Mouse (Mus musculus) liver, adult (tissue): ENCODE data around the gene Abtb2.

ENCODE experiments used
- GATA4 ChIP-seq: IDR thresholded peaks from 2 replicates; pipeline ENCODE4 v1.6.1; 2014; ENCODE audit warnings: mild to moderate bottlenecking, low read length; ENCODE audit not compliant: insufficient replicate concordance

The Abtb2 gene

DNA sequence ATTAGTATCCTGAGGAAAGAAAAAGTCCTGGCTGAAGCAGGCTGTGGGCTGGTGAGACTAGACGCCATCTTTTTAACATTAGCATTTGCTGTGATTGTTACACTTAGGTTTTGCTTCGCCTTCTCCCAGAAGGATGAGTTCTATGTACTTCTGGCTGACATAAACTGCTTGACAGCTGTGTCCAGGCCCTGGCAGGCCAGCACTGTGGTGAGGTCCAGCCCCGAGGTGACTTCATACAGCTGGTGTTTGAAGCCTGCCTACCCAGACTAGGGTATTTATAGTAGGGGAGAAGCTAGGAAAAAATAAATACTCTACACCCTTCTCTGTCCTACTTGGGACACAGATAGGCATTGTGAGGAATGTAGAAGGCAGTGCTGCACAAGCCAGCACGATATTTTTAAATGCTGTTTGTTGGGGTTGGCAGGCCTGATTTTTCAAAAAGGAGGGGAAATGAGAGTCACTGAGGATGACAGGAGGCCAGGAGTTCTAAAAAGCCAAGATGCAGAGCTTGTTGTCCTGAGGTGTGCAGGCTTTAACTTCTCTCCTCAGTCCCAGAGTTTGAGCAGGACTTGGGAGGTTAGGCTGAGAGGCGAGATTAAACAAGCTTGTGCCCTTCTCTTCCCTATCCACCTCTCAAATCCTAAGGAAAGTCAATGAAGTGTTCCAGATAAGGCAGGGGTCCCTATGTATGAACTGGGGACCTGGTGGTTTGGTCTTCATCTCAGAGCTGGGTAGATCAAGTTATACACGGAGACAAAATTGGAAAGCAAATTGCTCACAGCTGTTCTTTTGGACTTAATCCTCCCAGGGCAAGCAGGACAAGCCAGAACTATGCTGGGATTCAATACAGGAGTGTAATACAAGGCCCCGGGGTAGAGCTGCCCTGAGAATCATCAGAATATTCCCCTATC lies 11.9 kb downstream of the Abtb2 start:
- TF ChIP-seq GATA4, result no peak

DNA sequence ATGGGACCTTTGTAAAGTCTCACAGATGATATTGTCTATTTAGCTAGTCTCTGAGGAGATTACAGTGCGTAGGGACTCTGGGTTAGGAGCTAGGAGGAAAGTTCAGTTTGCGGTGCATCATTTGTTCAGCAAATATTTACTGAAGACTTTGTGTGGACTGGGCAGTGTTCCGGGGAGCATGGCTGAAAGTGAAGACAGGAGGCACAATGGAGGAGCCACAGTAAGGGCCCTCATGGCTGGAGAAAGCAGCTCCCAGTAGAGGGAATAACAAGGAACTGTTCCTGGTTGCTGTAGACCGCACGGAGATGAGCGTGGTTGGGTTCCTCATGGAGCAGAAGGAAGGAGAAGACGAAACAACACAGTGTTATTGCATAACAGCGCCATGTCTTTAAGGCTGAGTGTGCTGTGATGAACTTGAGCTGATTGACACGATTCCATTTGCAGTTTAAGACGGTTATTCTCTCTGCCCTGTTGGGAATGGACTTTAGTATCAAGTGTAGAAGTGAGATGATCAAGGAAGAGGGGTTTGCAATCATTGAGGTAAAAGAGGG lies 12.6 kb downstream of the Abtb2 start:
- TF ChIP-seq GATA4, result no peak

DNA sequence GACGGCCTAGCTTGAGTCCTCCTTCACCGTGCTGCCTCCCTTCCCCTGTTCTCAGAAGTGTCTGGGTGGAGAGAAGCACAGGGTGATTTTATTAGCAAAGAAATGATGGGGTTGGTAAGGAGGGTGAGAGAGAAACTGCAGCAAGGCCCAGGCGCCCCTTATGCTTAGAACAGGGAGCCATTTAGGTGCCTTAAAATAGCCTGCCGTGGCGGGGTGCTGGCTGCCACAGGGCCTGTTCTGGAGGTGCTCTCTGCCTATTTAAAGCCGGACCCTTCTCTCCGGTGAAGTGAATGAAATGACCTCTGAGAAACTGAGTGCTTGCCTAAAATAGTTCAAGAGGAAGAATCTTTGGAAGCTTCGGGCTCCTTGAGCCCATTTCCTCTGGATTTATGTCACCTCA lies 14.6 kb downstream of the Abtb2 start:
- no peak for TF ChIP-seq GATA4

DNA sequence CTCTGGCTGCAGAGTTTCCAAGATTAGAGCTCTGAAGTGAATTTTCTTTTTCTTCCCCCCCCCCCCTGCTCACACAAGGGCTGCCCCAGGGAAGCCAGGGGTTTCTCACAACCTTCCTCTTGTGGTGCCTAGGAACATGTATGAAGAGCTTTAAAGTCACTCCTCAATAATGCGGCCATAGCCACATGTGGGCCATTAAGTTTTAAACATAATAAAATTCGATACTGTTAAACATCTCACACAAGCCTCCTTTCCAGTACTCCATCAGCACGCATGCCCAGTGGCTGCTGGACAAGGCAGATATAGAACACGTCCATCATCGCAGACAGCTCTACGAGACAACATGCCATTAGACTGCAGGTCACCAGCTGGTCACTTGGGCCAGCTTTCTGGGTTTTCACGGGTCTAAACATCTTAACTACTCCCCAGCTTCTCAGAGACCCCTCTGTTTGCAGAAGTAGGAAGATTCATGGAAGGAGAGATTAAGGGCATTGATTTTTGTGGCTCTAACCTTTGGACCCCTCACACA lies 15.3 kb downstream of the Abtb2 start:
- no peak for TF ChIP-seq GATA4

DNA sequence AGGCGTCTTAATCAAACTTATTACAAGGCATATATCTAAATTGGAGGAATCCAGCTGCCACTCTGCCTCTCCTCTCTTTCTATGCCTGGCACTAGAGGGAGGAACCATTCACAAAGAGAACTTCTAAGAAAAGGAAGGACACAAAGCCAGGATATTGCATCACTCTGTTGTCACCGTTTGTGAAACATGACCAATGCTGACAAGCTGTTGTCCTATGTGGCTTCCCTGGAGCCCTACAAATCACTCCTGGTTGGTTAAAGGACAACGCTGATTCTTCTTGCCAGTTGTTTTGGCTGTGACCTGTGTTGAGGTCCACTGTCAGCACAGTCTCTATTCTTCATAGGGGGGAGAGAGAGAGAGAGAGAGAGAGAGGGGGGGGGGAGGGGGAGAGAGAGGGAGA lies 17.2 kb downstream of the Abtb2 start:
- no peak for TF ChIP-seq GATA4

DNA sequence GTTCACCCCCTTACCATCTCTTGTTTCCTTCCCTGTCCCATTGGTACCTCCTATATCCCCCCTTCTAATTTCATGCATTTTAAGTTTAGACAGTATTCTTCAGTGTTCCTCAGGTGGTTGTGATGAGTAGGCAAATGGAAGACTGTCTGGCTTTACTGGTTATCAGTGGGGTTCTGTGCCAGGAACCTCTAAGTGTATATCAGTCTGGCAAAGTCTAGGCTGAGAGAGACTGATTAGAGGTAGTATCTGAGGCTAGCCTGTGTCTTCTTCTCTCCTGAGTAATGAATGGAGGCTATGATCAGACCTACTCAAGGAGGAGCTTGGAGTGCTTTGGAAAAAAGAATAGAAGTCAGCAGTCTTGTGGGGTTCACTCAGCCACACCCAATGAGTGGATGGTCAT lies 18.0 kb downstream of the Abtb2 start:
- TF ChIP-seq GATA4, result no peak

DNA sequence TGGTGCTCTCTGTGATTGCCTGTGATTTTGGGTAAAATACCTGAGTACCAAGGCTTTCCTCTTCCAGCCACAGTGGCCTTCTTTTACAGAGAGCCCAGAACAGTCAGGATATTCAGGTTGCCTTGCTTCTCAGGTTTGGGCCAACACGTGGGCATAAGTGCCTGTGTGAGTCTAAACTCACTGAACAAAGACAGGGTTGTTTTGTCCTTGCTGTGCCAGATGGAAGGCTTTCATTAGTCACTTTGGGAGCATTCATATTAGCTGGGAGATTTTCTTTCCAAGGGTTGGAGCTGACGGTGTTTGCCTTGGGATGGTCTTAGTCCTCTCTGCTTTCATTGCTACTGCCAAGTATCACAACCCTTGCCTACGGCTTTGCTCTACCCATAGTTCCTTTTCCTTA lies 20.3 kb downstream of the Abtb2 start:
- no peak for TF ChIP-seq GATA4

DNA sequence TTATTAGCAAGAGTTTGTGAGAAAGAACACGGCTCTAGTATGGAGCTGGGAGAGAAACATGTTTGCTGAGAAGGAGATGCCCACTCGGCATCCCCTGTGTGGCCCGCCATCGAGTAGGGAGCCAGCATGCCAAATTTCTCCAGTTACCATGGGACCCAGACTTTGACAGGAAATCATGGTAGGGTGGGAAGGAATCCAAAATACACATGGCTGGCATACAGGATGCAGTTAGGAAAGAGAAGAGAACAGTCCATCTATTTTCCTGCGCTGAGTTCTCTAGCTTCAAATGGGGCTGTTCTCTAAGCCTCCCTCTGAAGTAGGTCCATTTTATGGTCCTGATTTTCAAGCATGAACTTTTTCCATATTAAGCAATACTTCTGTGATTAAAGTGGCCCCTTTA lies 22.7 kb downstream of the Abtb2 start:
- no peak for TF ChIP-seq GATA4

DNA sequence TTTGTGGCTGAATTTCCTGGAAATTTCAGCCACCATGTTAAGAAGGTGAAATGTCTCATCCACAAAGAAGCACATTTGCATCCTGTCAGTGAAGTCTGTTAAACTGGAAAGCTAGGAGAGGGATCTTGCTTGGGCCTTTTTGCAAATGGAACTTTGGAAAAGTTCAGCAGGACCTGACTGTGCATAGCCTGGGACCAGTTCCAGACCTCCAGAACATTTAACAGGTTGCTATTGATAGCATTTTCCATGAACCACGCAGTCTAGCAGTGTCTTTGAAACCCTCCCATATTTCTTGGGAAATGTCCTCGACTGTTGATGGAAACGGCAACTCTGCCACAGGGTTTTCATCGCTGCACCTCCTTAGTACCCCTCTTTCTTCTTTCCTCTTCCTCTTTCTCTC lies 23.3 kb downstream of the Abtb2 start:
- TF ChIP-seq GATA4, result no peak

DNA sequence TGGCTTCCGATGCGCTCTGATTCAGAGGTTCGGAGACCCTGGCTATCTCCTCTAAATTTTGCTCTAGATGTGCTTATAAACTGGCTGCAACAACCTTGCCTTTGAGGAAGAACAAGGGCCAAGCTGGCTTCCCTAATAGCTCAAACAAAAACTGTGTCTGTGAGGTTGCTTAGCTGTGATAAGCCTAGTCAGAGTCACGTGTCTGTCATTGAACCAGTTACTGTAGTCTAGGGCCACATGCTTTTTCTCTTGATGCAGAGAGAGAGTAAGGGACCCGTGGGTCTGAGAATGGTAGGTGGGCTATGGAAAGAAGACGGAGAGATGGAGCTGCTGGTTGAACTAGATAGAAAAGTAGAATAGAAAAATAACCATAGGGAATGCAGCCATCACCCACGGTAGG lies 24.5 kb downstream of the Abtb2 start:
- no peak for TF ChIP-seq GATA4

DNA sequence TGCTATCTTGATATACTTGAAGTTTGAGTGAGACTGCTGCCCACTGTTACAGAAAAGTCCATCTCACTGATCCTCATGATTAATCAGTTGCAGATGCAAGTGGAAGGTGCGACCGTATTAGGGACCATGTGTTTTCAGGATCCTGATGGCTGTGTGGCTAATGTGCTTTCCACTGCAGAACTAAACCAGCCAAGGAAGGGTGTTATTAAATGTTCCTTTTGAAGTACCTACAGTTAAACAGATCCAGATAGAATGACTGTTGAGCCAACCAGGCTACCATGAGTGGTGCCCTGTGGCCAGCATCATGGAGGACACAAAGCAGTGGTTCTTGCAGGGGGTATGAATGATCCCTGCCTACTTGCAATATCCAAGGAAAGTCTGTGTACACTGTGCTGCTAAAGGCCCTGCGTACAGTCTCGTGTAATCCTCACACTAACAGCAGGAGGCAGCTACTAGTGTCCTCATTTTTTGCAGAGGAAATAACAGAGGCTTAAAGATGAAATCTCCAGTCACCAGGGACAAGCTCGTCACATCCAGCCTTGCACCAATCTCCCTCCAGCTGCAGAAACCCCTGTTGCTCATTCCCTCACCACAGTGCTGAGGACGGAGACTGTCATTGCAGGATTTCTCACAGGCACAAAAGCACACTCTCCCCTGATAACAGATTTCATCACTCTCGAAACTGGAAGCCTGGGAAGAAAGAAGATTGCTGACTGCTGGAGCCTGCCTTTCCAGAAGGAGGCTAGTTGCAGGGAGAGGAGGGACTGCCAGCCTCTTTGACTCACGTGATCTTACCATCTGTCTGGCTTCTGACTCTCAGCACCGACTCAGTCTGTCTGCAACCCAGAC lies 25.9 kb downstream of the Abtb2 start:
- no peak for TF ChIP-seq GATA4

DNA sequence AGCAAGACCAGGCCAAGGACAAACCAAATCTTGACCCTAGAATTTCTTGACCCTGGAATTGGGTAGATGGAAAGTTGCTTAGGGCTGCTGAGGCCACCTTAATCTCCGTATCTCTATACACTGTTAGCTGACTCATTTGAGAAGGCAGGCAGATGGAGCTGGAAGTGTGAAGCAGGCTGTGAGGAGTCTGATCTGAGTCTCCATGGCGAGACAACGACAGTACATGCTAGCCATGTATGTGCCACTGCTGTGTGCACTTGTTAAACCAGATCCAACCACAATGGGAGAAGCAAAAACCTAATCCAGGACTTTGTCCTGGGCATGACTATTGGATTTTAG lies 26.4 kb downstream of the Abtb2 start:
- TF ChIP-seq GATA4, result no peak

DNA sequence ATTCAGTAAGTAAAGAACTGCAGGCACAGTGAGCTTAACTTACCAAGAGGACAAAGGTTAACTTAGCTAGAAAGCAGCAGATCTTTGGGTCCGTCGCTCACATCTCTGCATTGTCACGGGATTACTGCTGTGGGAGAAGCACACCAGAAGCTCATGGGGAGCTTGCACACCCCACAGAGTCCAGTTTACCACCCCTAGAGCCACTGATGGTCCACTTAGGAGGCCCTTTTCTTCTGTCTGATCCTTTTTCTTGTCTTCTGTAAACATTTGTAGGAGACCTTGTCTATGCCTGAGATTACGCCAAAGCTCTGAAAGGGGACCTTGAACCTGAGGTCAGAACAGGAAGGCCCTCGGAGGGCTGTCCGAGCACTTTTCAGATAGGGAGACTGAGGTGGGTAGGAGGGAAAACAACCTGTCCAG lies 28.5 kb downstream of the Abtb2 start:
- TF ChIP-seq GATA4, result no peak

DNA sequence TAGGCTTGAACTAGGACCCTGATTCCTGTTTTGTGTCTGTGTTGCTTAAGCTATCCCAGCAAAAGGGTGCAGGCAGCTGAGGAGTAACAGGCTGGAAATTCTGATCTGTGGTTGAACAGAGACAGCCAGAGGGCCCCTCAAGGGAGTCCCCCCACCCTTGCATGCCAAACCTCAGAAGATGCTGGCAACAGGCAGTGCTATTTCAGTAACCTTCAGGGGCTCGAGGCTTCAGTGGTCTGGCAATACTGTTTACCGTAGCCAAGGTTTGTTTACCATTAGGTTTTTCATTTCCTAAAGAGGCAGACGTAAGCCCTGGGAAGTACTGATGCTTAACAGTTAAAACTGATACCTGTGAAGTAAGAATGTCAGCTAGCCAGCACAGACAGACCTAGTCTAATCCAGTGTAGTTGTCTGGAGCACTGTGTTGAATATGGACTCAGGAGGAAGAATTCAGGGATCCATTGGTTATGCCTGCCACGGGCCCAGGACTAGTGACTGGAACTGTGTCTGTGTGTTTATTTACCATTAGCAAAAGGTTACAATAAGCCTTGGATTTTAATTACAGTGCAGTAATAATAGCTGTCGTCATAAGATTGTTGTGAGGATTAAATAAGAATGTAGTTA lies 29.0 kb downstream of the Abtb2 start:
- no peak for TF ChIP-seq GATA4

DNA sequence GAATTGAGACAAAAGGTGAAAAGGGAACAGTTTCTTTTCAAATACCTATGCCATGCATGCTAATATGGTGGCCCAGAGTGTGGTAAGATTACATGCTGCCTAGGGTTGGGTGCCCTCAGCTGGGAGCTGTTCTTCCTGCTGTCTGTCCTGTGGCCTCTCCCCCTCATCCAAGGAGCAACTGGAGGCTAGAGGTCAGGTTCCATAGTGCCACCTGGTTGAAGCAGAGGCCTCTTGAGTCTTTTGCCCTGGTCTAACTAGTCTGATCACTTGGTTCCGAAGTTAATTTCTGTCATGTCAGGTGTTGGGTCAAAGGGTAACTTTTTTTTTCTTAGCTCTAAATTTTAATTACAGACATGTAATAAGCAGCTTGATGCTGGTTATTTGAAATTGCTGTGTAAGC lies 33.2 kb downstream of the Abtb2 start:
- no peak for TF ChIP-seq GATA4
